Mouse (Mus musculus) left cerebral cortex, postnatal 4 days (tissue): ENCODE measurements at regions not wholly inside any gene's neighbourhood (a gene's known extent, or its start where the extent isn't known, plus 50 kb on each side); places are given as distances from the start of the nearest gene placed in this dataset.
"Not testable (repeated sequence)": the region's sequence is repeated elsewhere in the genome, so short reads cannot be mapped to it uniquely, and the experiment has no call there.

ENCODE experiments used
- DNase-seq: peaks from one replicate; pipeline ENCODE4 v3.0.0-alpha.2; 2022
- intact Hi-C: fragments of 180-260 bp; cut with DNase I; formaldehyde crosslinking; loops from one replicate; pipeline ENCODE4 v1.15.1; 2025

DNA sequence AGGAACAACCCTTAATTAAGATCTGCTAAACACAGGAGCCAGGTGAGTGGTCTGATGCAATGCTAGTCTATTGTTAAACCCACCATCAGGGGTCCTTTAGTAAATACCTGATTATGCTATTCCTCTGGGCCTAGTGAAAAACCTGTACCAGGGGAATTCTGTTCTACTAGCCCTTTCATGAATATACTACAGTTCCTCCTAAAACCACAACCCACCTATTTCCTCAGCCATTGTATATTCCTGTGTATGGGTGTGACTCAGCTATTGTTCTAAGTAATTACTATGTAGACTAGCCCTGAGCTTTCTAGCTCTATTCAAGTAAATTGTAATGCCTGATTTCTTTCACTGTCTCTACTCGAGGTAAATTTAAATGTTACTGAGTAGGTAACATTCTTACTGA lies 57.0 kb upstream of the Egfem1 start:
- intact Hi-C loops, DNase-seq: not testable (repeated sequence)

DNA sequence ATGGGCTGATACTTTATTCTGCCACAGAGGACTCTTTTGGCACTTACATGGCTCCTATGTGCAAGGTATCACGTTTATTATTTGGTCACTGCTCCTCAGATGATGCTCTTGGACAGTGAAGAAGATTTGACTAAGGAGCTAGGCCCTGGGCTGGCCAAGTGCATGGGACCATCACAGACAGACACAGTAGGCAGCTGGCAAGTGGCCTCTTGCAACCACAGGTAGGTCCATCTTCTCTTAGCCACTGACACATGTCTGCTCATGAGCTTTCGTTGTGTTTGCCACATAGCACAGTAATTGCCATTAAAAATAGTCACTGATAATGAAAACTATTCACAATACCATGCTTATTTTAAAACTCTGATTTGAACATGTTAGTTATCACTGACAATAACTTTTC lies 54.1 kb upstream of the Egfem1 start:
- peak; percentile 9 for DNase-seq
- intact Hi-C loops: no loop called here

DNA sequence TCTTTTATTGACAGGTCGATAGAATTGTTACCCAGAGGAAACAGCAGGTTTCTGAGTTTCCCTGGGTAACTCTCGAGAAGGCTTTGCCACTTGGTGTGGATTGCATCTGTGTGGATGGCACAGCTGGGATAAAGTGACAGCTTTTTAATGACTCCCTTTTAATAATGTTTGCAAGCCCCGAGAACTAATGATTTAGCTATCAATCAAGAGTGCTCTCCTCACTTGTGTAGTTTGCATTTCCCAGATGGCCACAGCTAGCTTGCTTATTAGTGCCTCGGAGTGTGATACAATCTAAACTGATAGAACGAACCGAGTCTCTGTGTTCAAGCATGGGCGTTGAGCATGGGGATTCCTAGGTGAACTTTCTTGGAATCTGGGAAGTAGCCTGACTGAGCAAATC lies 51.0 kb upstream of the Egfem1 start:
- intact Hi-C loops: loop anchor here (5.0 kb wide), 1 partner anchor 682 kb away; no protein-coding TSS in a partner anchor
- no peak for DNase-seq

DNA sequence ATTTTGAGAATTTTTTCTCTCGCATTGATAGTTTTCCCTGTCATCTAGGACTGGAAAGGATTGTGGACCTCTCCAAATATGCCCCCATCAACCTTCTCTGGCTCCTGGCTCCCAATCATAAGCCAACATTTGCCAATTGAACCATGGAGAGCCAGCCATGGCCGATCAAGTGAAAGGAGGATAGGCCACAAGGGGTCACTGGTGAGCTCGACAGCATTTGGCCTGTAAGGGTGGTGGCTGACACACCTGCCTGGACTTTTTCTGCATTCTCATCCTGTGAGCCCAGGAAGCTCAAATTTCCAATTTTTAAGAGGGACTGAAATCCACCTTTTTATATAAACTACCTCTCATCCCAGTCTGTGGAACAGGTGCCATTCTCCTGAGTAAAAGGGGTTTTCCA lies 50.0 kb upstream of the Egfem1 start:
- DNase-seq: peak; percentile 16
- intact Hi-C loops: loop anchor here (5.0 kb wide), 1 partner anchor 680 kb away; no protein-coding TSS in a partner anchor
